Mouse (Mus musculus): Measurements from ENCODE around the gene Opn4. TPM values are rescaled to one million over a fixed set of nuclear protein-coding genes. Genes with fewer than 3 reads are reported as not detected.
A peak's percentile ranks its signal among the peaks of the same experiment; 100 is the strongest.

Opn4 gene
- total RNA-seq, 2 experiments from 2014 or later = not detected

- ATAC-seq (replicated peaks; ENCODE audit: low FRiP score, low TSS enrichment, poor library complexity, severe bottlenecking) = no peak
Observed at GRCm38 (mm10) chr14:34595596-34596255, 4.2 kb downstream of the Opn4 start.

DNA sequence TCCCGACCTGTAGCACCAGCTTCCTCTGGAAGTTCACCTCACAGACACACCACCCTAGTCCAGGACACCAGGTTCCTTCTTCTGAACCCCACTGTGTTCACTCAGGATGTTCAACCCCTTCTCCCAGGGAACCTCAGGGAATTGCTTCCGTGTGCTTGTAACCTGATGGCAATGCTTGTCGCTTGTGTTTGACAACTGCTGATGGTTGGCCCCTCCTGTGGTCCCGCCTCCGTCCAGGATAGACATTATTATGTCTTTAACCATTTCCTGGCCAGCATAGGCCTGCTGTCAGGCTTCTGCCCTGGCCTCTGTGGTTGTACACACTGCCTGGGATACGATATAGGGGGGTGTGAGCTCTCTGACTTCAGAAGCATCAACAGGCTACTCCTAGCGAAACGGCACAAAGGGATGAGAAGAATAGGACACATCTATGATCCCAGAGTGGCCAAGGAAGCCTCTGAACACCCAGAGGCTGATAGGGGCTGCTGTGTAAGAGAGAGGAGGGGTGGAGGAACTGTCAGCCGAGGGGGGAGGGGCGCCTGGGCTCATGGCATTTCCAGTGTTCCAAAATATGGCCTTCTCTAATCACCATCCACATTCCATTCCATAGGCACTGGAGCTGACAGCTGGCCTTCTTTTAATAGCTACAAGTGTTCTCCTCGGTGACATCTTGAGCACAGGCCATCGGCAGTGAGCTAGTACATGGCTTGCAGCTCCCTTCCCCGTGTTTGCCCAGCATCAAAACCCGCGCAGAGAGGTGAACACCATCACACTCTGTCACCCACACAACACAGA is 8.0 kb downstream of the Opn4 start:
- no peak for ATAC-seq (replicated peaks; ENCODE audit: low FRiP score, low TSS enrichment, poor library complexity, severe bottlenecking)

GRCm38 (mm10) chr14:34590743-34591675 is 8.9 kb downstream of the Opn4 start:
- no peak; the same call in 1 of the 2 replicates for ATAC-seq (replicated peaks; ENCODE audit: low FRiP score, low TSS enrichment, poor library complexity, severe bottlenecking)

GRCm38 (mm10) chr14:34590017-34590570 is 9.8 kb downstream of the Opn4 start:
- ATAC-seq (replicated peaks; ENCODE audit: low FRiP score, low TSS enrichment, poor library complexity, severe bottlenecking) = no peak

- ATAC-seq (replicated peaks; ENCODE audit: low FRiP score, low TSS enrichment, poor library complexity, severe bottlenecking) = no peak
Observed at GRCm38 (mm10) chr14:34589185-34589713, 10.7 kb downstream of the Opn4 start.

DNA sequence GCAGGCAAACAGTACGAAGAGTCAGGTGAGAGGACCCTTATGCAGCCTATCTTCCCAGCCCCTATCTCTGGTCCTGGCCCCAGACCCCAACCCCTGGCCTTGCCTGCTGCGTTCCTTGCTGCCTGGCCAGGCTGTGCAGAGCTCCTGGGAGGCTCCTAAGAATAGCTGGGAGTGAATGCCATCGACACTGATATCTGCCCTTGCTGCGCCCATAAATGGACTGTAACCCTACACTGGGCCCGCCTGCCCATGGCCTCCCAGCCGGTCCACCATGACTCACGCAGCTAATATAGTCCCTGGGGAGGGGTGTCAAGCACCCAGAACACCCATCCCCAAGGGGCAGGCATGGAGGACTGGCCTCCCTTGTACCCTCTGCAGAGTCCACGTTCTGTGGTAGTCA is 11.4 kb downstream of the Opn4 start, which contains the start of gene Ldb3:
Gene Ldb3 (minus strand): TSS at position 185 of the 400 bp plus-strand sequence.
- ATAC-seq (replicated peaks; ENCODE audit: low FRiP score, low TSS enrichment, poor library complexity, severe bottlenecking) = no peak

GRCm38 (mm10) chr14:34588005-34588404 is 11.9 kb downstream of the Opn4 start:
- no peak for ATAC-seq (replicated peaks; ENCODE audit: low FRiP score, low TSS enrichment, poor library complexity, severe bottlenecking)

DNA sequence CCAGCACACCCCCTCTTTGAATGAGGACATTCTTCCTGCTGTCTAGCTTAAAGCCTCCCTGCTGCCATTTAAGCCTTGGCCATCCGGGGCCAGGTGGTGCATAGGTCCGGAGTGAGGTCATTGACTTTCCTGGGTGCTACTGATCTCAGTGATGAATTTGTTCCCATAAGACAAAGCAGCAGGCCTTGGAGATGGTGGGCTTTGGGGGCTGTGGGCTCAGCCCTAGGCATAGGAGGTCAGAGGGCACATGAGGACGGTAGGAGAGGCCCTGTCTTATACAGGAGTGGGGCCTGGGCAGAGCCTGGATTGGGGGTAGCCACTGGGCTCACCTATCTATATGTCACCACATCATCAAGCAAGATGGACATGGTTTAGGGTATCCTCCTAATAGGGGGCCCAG is 13.1 kb downstream of the Opn4 start:
- ATAC-seq (replicated peaks; ENCODE audit: low FRiP score, low TSS enrichment, poor library complexity, severe bottlenecking) = no peak

- ATAC-seq (replicated peaks; ENCODE audit: low FRiP score, low TSS enrichment, poor library complexity, severe bottlenecking) = no peak
Observed at GRCm38 (mm10) chr14:34585358-34586105, 14.4 kb downstream of the Opn4 start.

GRCm38 (mm10) chr14:34582740-34583427 is 17.1 kb downstream of the Opn4 start:
- no peak for ATAC-seq (replicated peaks; ENCODE audit: low FRiP score, low TSS enrichment, poor library complexity, severe bottlenecking)

- no peak for ATAC-seq (replicated peaks; ENCODE audit: low FRiP score, low TSS enrichment, poor library complexity, severe bottlenecking)
Observed at GRCm38 (mm10) chr14:34576858-34577257, 23.1 kb downstream of the Opn4 start.

DNA sequence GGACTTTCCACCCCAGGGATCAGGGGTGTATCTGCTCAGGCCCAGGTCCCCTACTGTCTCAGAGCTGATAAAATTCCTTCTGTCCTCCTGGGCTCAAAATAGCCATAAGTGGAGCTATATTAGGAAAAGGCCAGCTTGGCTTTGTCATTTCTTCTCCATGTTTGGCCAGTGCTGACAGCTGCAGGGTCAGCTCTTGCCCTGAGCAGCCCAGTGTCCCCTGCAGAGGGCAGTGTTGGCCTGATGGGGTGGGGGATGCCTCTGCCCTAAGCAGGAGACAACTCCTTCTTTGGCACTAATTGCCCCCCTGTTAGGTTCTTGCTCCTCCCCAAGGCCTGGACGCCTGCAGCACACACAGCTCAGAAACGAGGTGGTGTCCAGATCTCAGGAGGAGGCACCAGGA is 25.9 kb downstream of the Opn4 start:
- no peak for ATAC-seq (replicated peaks; ENCODE audit: low FRiP score, low TSS enrichment, poor library complexity, severe bottlenecking)

GRCm38 (mm10) chr14:34573348-34573913 is 26.5 kb downstream of the Opn4 start:
- ATAC-seq (replicated peaks; ENCODE audit: low FRiP score, low TSS enrichment, poor library complexity, severe bottlenecking) = no peak

DNA sequence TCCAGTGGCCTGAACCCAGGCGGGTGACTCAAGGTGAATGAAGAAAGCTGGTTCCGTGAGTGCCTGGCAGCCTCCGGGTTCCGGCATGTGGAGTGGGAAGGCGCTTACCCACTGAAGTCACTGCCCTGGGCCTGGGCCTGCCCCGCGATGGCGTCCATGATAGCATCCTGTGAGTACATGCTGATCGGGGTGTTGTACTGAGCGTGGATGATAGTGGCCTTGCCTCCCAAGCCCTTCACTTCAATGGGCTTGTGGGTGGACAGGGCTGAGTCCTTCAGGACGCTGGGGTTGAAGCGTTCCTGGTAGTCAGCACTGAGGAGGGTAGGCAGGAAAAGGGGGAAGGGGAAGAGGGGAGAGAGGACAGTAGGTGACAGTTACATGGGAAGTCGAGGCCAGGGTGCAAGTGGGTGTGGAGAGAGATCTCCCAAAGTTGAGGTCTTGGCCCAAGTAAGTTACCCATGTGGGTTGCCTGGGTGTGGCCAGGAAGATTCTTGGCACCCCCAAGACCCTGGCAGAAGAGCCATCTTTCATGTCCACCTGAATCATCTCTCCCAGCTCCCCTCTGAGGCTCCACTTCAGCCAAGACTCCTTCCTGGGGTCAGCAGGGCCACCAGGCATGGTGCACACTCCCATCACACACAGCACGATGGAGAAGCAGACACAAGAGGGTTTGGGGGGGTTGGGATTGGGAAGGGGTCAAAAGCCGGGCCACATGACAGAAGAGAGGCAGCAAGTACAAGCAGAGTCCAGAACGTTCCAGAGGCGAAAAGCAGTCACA is 28.1 kb downstream of the Opn4 start:
- ATAC-seq (replicated peaks; ENCODE audit: low FRiP score, low TSS enrichment, poor library complexity, severe bottlenecking) = no peak

- no peak for ATAC-seq (replicated peaks; ENCODE audit: low FRiP score, low TSS enrichment, poor library complexity, severe bottlenecking)
Observed at GRCm38 (mm10) chr14:34570903-34571302, 29.0 kb downstream of the Opn4 start.

DNA sequence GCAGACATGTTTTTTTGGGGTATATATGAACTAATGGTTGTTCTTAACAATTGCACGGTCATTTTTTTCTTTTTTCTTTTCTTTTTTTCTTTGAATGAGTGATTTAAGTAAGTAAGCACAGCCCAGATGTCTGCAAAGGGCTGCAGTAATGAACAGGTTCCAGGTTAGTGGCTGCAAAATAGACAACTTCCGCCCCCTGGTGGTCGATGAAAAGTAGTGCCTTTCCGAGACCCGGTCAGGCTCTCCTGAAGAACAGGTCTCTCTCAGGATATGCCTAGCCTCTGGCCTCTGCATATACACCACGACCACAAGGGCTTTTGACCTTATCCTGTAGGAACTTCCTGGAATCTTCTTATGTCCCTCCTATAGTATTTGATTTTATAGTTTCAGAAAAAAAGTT is 29.6 kb downstream of the Opn4 start:
- peak; percentile 61 for ATAC-seq (replicated peaks; ENCODE audit: low FRiP score, low TSS enrichment, poor library complexity, severe bottlenecking)

GRCm38 (mm10) chr14:34569534-34570194 is 30.3 kb downstream of the Opn4 start:
- ATAC-seq (replicated peaks; ENCODE audit: low FRiP score, low TSS enrichment, poor library complexity, severe bottlenecking) = no peak

All from megakaryocyte-erythroid progenitor cell, adult 5-6 weeks (primary cell).